Mouse (Mus musculus) spleen, postnatal 10 days (tissue): ENCODE data around the gene Aldh3a1.
"Not testable (repeated sequence)": the region's sequence is repeated elsewhere in the genome, so short reads cannot be mapped to it uniquely, and the experiment has no call there.

Experiments
- DNase-seq, 2 experiments: peaks; one replicate each; pipeline ENCODE4 v3.0.0; 2021 to 2022; ENCODE audit warnings: low spot score in 2 of 2

The Aldh3a1 gene

GRCm38 (mm10) chr11:61207487-61208246 lies at the start of gene Aldh3a1:
Gene Aldh3a1, plus strand, starts transcription at chr11:61207537.
- no peak for DNase-seq

DNA sequence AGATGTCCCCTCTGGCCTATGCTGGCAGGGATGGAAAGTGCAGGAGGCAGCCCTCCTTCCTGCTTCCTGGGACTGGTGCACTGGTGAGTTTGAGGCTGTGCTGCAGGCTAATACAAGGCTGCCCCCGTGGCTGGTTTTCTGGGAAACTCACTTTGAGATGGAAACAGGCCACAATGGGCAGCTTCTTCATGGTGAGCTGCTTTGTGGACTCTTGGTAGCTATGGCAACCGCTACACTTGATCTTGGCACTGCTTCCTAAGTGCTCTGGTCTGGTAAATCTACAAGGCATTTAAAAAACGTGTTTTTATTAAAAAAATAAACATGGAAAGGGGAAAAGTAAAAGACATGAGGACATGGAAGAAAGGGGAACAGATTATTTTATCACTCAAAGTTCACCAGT lies 49.2 kb upstream of the Aldh3a1 start:
- no peak for DNase-seq

DNA sequence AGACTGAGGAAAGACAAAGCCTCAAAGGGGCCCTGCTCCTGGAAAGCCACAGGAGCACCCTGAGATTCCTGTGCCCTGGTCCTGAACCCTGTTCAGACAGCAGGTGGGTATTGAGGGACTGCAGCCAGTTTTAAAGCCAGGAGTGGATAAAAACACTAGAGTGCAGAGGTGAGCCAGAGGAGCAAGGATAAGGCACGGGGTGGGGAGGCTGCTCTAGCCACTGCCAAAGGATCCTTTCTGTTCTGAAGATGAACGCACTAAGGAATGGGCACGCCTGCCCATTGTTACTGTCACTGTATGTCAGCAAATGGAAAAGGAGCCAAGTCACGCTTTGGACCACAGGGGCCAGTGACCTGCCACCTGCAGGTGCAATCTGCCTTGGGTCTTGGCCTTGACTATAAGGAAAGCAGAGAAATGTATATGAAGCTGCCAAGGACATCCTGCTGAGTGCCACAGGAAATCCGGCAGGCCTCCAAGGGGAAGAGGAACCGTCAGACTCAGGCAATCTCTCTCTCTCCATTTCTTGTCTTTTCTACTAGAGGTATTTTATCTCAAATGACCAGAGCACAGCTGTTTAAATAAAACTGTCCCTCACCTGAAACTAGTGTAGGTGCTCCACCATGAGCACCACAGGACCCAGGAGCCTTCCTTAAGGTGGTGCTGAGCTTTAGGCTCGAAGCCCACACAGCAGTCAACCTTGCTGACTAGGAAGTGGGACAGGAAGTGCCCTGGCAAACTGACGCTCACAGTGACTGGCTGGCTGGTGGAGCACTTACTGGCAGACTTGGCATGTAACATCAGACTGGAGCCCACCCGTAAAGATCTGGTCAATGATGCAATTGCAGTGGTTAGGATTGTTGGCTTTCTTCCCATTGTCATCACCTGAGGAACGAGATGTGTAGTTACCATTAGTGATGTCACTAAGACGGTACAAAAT lies 47.3 kb upstream of the Aldh3a1 start:
- no peak for DNase-seq

- no peak for DNase-seq
Observed at GRCm38 (mm10) chr11:61161121-61161520, 46.2 kb upstream of the Aldh3a1 start.

GRCm38 (mm10) chr11:61162776-61163175 lies 44.6 kb upstream of the Aldh3a1 start:
- DNase-seq = no peak

DNA sequence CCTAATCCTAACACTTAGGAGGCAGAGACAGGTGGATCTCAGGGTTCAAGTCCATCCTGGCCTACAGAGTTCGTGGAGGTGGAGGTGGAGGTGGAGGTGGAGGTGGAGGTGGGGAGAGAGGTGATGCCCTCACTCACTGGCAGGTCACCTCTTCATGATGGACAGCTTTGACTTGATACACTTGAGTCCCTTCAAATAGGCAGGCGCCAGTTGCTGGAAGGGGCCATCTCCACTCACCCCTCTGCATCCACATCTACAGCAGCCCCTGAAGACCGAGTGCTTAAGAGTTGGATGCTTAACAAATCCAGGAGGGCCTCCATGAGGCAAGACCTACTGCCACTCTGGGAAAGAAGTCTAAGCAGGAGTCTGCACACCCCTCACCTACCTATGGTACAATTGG lies 44.0 kb upstream of the Aldh3a1 start:
- DNase-seq = no peak

DNA sequence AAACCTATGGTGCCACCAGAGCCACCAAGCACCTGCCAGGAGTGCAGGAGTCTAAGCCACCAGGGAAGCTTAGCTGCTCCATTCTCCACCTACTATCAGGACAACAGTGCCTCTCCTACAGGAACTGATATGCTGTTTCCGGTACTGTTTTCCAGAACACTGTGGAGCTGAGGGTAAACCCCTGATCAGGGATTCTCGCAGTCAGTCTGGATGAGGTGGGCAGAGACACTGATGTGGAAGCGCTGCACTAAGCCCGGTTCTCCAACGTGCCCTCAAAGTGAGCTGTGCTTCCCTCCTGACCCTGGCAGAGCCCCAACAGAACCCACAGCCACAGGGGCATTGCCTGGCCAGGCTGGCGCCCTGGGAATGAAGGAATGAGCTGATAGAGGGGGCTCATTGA lies 43.0 kb upstream of the Aldh3a1 start:
- no peak for DNase-seq

- no peak for DNase-seq
Observed at GRCm38 (mm10) chr11:61164881-61165280, 42.5 kb upstream of the Aldh3a1 start.

DNA sequence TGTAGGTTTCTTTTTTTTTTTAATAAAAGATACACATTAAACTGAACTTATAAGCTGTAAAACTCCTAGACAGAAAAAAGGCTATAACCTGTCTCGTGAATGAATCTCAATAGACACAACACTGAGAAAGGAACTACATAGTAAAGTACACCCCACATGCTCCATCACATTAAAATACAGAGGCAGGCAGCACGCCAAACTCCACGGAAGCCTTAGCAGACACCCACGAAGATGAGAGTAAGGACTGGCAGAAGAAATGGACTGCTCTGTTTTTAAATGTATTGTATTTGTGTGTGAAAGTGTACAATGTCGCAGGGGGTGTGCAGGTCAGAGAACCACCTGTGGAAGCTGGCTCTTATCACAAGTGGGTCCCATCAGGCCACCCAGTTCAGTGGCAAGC lies 37.2 kb upstream of the Aldh3a1 start:
- no peak for DNase-seq

DNA sequence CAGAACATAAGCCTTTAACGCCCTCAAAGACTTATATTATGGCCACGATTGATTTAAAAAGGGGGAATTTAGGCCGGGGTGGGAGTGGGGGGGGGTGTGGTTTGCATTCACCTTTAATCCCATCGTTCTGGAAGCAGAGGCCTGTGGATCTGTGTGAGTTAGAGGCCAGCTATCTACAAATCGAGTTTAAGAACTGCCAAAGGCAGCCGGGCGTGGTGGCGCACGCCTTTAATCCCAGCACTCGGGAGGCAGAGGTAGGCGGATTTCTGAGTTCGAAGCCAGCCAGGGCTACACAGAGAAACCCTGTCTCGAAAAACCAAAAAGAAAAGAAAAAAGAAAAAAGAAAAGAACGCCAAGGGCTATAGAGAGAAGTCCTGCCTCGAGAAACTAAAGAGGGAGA lies 33.9 kb upstream of the Aldh3a1 start:
- not testable (repeated sequence) for DNase-seq

DNA sequence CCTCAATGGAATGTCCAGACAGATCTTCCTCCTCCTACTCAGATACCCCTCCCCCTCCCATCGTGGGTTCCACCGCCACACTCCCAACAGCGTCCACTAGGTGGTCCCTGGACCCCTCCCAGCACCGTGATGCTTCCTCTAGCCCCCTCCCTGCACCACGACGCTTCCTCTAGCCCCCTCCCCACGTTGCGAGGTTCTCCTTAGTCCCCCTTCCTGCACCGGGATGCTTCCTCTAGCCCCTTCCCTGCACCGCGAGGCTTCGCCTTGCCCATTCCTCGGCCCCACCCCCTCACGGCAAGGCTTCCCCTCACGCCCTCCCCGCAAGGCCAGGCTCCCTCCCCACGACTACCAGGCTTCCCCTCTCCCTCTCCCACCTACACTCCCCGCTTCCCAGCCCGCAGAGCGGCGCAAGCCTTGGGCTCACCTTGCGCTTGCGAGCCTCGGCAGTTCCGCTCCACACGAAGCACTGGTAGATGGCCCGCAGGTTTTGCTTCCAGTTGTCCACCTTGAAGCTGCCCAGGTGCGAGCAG lies 33.0 kb upstream of the Aldh3a1 start:
- peak in 1 of 2 experiments; percentile 66 for DNase-seq

GRCm38 (mm10) chr11:61174821-61175658 lies 32.3 kb upstream of the Aldh3a1 start, which contains the start of gene Usp22:
Gene Usp22, minus strand, starts transcription at chr11:61175055.
- peak; percentile 94 to 99 for DNase-seq

DNA sequence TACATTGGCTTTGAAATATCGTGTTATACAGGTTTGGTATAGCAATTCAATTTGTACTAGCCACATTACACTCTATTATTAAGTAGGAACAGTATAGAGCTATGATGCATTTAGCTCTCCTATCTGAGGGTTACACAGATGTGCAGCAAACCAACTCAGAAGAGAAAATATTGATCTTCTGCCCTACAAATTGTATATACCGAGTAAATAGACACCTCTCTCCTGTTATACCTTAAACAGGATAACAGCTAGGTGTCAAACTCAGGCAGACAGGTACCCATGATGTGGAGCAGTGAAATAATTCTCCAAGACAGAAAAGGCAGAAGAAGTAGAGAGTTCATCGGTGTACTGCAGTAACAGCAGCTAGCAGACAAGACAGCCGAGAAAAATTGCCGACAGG lies 31.6 kb upstream of the Aldh3a1 start:
- DNase-seq = no peak

GRCm38 (mm10) chr11:61176321-61176720 lies 31.0 kb upstream of the Aldh3a1 start:
- no peak for DNase-seq

DNA sequence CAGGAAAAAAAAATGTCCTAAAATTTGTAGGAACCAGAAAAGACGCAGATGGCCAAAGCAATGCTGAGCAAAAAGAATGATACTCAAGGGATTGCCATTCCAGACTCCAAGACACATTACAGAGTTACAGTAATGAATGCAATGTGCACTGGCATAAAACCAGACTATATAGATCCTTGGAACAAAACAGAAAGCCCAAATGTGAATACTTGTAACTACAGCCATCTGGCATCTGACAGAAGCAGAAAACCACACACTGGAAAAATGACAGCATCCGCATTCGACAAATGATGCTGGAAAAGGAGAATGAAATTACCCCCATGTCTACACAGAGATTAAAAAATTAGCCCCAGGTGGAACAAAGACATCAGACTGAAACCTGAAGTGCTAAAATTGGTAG lies 27.0 kb upstream of the Aldh3a1 start:
- DNase-seq = no peak

GRCm38 (mm10) chr11:61181624-61182023 lies 25.7 kb upstream of the Aldh3a1 start:
- DNase-seq = no peak

GRCm38 (mm10) chr11:61183820-61184219 lies 23.5 kb upstream of the Aldh3a1 start:
- DNase-seq = no peak

- DNase-seq = no peak
Observed at GRCm38 (mm10) chr11:61190776-61191175, 16.6 kb upstream of the Aldh3a1 start.

- not testable (repeated sequence) for DNase-seq
Observed at GRCm38 (mm10) chr11:61192123-61192522, 15.2 kb upstream of the Aldh3a1 start.

DNA sequence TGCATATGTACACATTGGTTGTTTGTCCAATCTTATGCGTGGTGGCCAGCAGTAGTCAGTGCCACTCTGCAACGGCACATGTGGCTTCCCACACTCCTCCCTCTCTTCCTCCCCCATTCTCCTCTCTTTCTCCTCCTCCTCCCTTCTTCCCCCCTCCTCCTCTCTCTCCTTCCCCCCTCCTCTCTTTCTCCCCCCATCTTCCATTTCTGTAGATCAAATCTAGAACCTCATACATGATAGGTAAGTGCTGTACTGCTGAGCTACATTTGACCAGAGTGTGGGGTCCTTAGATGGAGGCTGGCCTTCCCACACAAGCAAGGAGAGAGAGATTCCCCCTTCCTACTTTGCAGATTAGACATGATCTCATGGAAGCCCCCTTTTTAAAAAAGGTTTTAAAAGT lies 14.6 kb upstream of the Aldh3a1 start:
- no peak for DNase-seq

DNA sequence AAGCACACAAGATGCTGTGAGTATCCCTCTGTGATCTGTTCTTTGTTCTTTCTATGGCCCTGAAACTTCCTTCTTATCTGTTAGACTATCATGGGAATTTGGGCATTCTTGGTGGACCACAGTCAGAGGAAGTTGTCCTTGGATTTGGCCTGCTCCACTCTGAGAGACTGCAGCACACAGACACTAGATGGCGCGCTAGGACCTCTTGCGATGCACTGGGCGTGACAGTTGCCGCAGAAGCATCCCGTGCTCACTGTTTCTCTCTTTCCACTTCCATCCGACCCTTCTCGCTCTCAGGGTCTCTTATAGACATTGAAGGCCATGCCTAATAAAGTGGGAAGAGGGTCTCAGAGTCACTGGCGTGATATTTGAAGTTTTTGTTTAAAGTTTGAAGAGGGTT lies 13.9 kb upstream of the Aldh3a1 start:
- peak; percentile 53 to 85 for DNase-seq
